Mouse (Mus musculus) spleen, postnatal 10 days (tissue): ENCODE measurements around the gene A030014E15Rik.
"Not testable (repeated sequence)": the region's sequence is repeated elsewhere in the genome, so short reads cannot be mapped to it uniquely, and the experiment has no call there.

Experiments used
- DNase-seq, 2 experiments: peaks; one replicate each; pipeline ENCODE4 v3.0.0; 2021 to 2022; ENCODE audit warnings: low spot score in 2 of 2

The A030014E15Rik gene

GRCm38 (mm10) chr1:82924650-82925049 lies at the start of gene A030014E15Rik:
TSS of gene A030014E15Rik (plus strand) at chr1:82924917.
- no peak for DNase-seq

- DNase-seq: no peak
Observed at GRCm38 (mm10) chr1:82879172-82879571, 45.5 kb upstream of the A030014E15Rik start.

GRCm38 (mm10) chr1:82880196-82880595 lies 44.5 kb upstream of the A030014E15Rik start:
- no peak for DNase-seq

GRCm38 (mm10) chr1:82893269-82893668 lies 31.4 kb upstream of the A030014E15Rik start:
- no peak for DNase-seq

- no peak for DNase-seq
Observed at GRCm38 (mm10) chr1:82900567-82900966, 24.1 kb upstream of the A030014E15Rik start.

GRCm38 (mm10) chr1:82901201-82901600 lies 23.5 kb upstream of the A030014E15Rik start:
- no peak for DNase-seq

GRCm38 (mm10) chr1:82905886-82906285 lies 18.8 kb upstream of the A030014E15Rik start:
- no peak for DNase-seq

GRCm38 (mm10) chr1:82913025-82913424 lies 11.7 kb upstream of the A030014E15Rik start, which contains the start of gene A030005L19Rik:
TSS of gene A030005L19Rik (plus strand) at chr1:82913325.
- no peak for DNase-seq

GRCm38 (mm10) chr1:82913434-82913833 lies 11.3 kb upstream of the A030014E15Rik start:
- DNase-seq: not testable (repeated sequence)

GRCm38 (mm10) chr1:82930558-82930957 lies 5.8 kb downstream of the A030014E15Rik start:
- DNase-seq: not testable (repeated sequence)

GRCm38 (mm10) chr1:82931326-82931725 lies 6.6 kb downstream of the A030014E15Rik start, which contains the start of gene Gm6217:
TSS of gene Gm6217 (minus strand) at chr1:82931399.
- DNase-seq: not testable (repeated sequence)

- no peak for DNase-seq
Observed at GRCm38 (mm10) chr1:82938666-82939065, 13.9 kb downstream of the A030014E15Rik start.

GRCm38 (mm10) chr1:82942505-82942904 lies 17.8 kb downstream of the A030014E15Rik start:
- not testable (repeated sequence) for DNase-seq

- DNase-seq: not testable (repeated sequence)
Observed at GRCm38 (mm10) chr1:82943295-82943694, 18.6 kb downstream of the A030014E15Rik start, which contains the start of gene A030003K21Rik. TSS of gene A030003K21Rik (minus strand) at chr1:82943388.

- not testable (repeated sequence) for DNase-seq
Observed at GRCm38 (mm10) chr1:82946029-82946428, 21.3 kb downstream of the A030014E15Rik start.

GRCm38 (mm10) chr1:82948601-82949000 lies 23.9 kb downstream of the A030014E15Rik start:
- no peak for DNase-seq

GRCm38 (mm10) chr1:82955913-82956312 lies 31.2 kb downstream of the A030014E15Rik start, which contains the start of gene Gm7544:
TSS of gene Gm7544 (minus strand) at chr1:82956013.
- DNase-seq: not testable (repeated sequence)

GRCm38 (mm10) chr1:82959870-82960385 lies 35.2 kb downstream of the A030014E15Rik start, which contains the start of gene Gm47955:
TSS of gene Gm47955 (plus strand) at chr1:82960286.
- no peak for DNase-seq

GRCm38 (mm10) chr1:82966413-82966812 lies 41.7 kb downstream of the A030014E15Rik start:
- no peak for DNase-seq

- no peak for DNase-seq
Observed at GRCm38 (mm10) chr1:82972046-82972445, 47.3 kb downstream of the A030014E15Rik start.

- DNase-seq: no peak
Observed at GRCm38 (mm10) chr1:82973244-82973643, 48.5 kb downstream of the A030014E15Rik start.

- no peak for DNase-seq
Observed at GRCm38 (mm10) chr1:82973901-82974300, 49.2 kb downstream of the A030014E15Rik start.

- DNase-seq: no peak
Observed at GRCm38 (mm10) chr1:82974342-82974741, 49.6 kb downstream of the A030014E15Rik start.
